Mouse (Mus musculus) embryonic facial prominence, embryonic 14.5 days (tissue): ENCODE measurements around the gene Adgrl3. TPM values are rescaled to one million over a fixed set of nuclear protein-coding genes. Genes with fewer than 3 reads are reported as not detected.

Experiments
- ATAC-seq: fragments of 200-750 bp; cut with Nextera tagmentation; 2 replicates; pipeline ENCODE4 v1.8.0; 2017; ENCODE audit warnings: low read depth, moderate number of reproducible peaks, moderate TSS enrichment
- DNase-seq: peaks from one replicate; pipeline ENCODE4 v3.0.0-alpha.2; 2015; ENCODE audit warnings: low spot score
- H3K27ac ChIP-seq: fragments of 300-500 bp; sonication (generic); replicated peaks from 2 replicates; pipeline ENCODE4 v1.5.1; 2014; ENCODE audit warnings: low read depth, mild to moderate bottlenecking, low read length, moderate library complexity
- H3K27me3 ChIP-seq: fragments of 300-500 bp; sonication (generic); replicated peaks from 2 replicates; pipeline ENCODE4 v1.6.1; 2014; ENCODE audit warnings: low read length; ENCODE audit not compliant: control insufficient read depth, insufficient read depth
- H3K36me3 ChIP-seq: fragments of 300-500 bp; sonication (generic); 2 replicates; pipeline ENCODE4 v1.6.1; 2014; ENCODE audit warnings: low read length, mixed read lengths; ENCODE audit not compliant: control insufficient read depth, insufficient read depth
- H3K4me1 ChIP-seq: fragments of 300-500 bp; sonication (generic); 2 replicates; pipeline ENCODE4 v1.6.1; 2014; ENCODE audit warnings: antibody characterized with exemption, low read length; ENCODE audit not compliant: control insufficient read depth, insufficient read depth
- H3K4me2 ChIP-seq: fragments of 300-500 bp; sonication (generic); 2 replicates; pipeline ENCODE4 v1.6.1; 2014; ENCODE audit warnings: low read depth, mild to moderate bottlenecking, low read length, moderate library complexity, mixed read lengths
- H3K4me3 ChIP-seq: fragments of 300-500 bp; sonication (generic); 2 replicates; pipeline ENCODE4 v1.5.1; 2014; ENCODE audit warnings: low read depth, mild to moderate bottlenecking, low read length
- H3K9ac ChIP-seq: fragments of 300-500 bp; sonication (generic); 2 replicates; pipeline ENCODE4 v1.6.1; 2014; ENCODE audit warnings: low read depth, mild to moderate bottlenecking, low read length, moderate library complexity, mixed read lengths
- H3K9me3 ChIP-seq: fragments of 300-500 bp; sonication (generic); 2 replicates; pipeline ENCODE4 v1.6.1; 2016; ENCODE audit warnings: low read length; ENCODE audit not compliant: control insufficient read depth
- WGBS: fragments of 180-500 bp; shearing (Covaris S2); extraction: QIAGEN DNeasy Blood & Tissue Kit; methylation state at CpG from one replicate; pipeline ENCODE4 v1.1.7; 2014; 5-methylcytosine and 5-hydroxymethylcytosine counted together
- polyA plus RNA-seq: library from polyadenylated mRNA; unstranded; fragments of >200 nt; fragmentation: Nextera tagmentation; extraction: Ambion mirVana; gene quantifications from 2 replicates; pipeline ENCODE4 v1.2.1, GENCODE M21; 2014

Adgrl3 gene
- polyA plus RNA-seq, 1 experiment from 2014 or later = 26.0 TPM

- Histone ChIP-seq H3K4me2 (no peak overlapping the region), H3K9me3 (no peaks in the 10 kb centered on the region), H3K9ac (no peak overlapping the region), H3K4me1 (no peaks in the 10 kb centered on the region), H3K4me3 (no peak overlapping the region), H3K36me3 (no peaks in the 10 kb centered on the region), H3K27me3 (no peaks in the 10 kb centered on the region), H3K27ac (no peak overlapping the region)
- DNase-seq (no peak), ATAC-seq (no peak)
- 58% methylated on average over 3 of the region's 3 CpGs for WGBS
Measured at GRCm38 (mm10) chr5:81738286-81739032, 718.5 kb downstream of the Adgrl3 start.

GRCm38 (mm10) chr5:81752426-81752825 is 732.5 kb downstream of the Adgrl3 start:
- 89% methylated on average over 3 of the region's 3 CpGs for WGBS
- Histone ChIP-seq H3K4me3 (no peak overlapping the region), H3K4me1 (no peaks in the 10 kb centered on the region), H3K27me3 (no peaks in the 10 kb centered on the region), H3K36me3 (no peaks in the 10 kb centered on the region), H3K9me3 (no peaks in the 10 kb centered on the region), H3K9ac (no peak overlapping the region), H3K4me2 (no peak overlapping the region), H3K27ac (no peak overlapping the region)
- ATAC-seq = no peak
- no peak for DNase-seq

GRCm38 (mm10) chr5:81755711-81756110 is 735.8 kb downstream of the Adgrl3 start:
- no peaks in the 10 kb centered on the region for H3K9me3 ChIP-seq
- ATAC-seq (no peak), DNase-seq (peak; percentile 5)
- H3K4me1 ChIP-seq = no peaks in the 10 kb centered on the region
- H3K27me3 ChIP-seq = no peaks in the 10 kb centered on the region
- no peak overlapping the region for H3K4me2 ChIP-seq
- WGBS = 96% methylated on average over 2 of the region's 2 CpGs
- H3K9ac ChIP-seq = no peak overlapping the region
- no peak overlapping the region for H3K4me3 ChIP-seq
- no peaks in the 10 kb centered on the region for H3K36me3 ChIP-seq
- H3K27ac ChIP-seq = no peak overlapping the region

GRCm38 (mm10) chr5:81757093-81757725 is 737.3 kb downstream of the Adgrl3 start:
- Histone ChIP-seq H3K4me1 (no peaks in the 10 kb centered on the region), H3K27ac (no peak overlapping the region), H3K4me2 (no peak overlapping the region), H3K36me3 (no peaks in the 10 kb centered on the region), H3K9me3 (no peaks in the 10 kb centered on the region), H3K9ac (no peak overlapping the region), H3K4me3 (no peak overlapping the region), H3K27me3 (no peaks in the 10 kb centered on the region)
- DNase-seq (no peak), ATAC-seq (no peak)
- WGBS = 68% methylated on average over 7 of the region's 7 CpGs

GRCm38 (mm10) chr5:81776234-81776633 is 756.3 kb downstream of the Adgrl3 start:
- H3K27me3 ChIP-seq = no peaks in the 10 kb centered on the region
- no peaks in the 10 kb centered on the region for H3K9me3 ChIP-seq
- H3K4me3 ChIP-seq = no peak overlapping the region
- no peaks in the 10 kb centered on the region for H3K36me3 ChIP-seq
- H3K9ac ChIP-seq = no peak overlapping the region
- DNase-seq (no peak), ATAC-seq (no peak)
- 86% methylated on average over 5 of the region's 5 CpGs for WGBS
- H3K27ac ChIP-seq = no peak overlapping the region
- no peak overlapping the region for H3K4me2 ChIP-seq
- H3K4me1 ChIP-seq = no peaks in the 10 kb centered on the region

- ATAC-seq (no peak), DNase-seq (no peak)
- H3K27ac ChIP-seq = no peak overlapping the region
- 76% methylated on average over 5 of the region's 5 CpGs for WGBS
- no peaks in the 10 kb centered on the region for H3K27me3 ChIP-seq
- no peaks in the 10 kb centered on the region for H3K4me1 ChIP-seq
- no peaks in the 10 kb centered on the region for H3K9me3 ChIP-seq
- H3K36me3 ChIP-seq = no peaks in the 10 kb centered on the region
- no peak overlapping the region for H3K4me2 ChIP-seq
- no peak overlapping the region for H3K9ac ChIP-seq
- no peak overlapping the region for H3K4me3 ChIP-seq
Measured at GRCm38 (mm10) chr5:81776746-81777145, 756.8 kb downstream of the Adgrl3 start.

- no peak for ATAC-seq
- 67% methylated on average over 8 of the region's 8 CpGs for WGBS
Measured at GRCm38 (mm10) chr5:81784770-81785169, 764.8 kb downstream of the Adgrl3 start.

GRCm38 (mm10) chr5:81790710-81791109 is 770.8 kb downstream of the Adgrl3 start:
- ATAC-seq (no peak), DNase-seq (no peak)
- no peaks in the 10 kb centered on the region for H3K27me3 ChIP-seq
- no peaks in the 10 kb centered on the region for H3K9me3 ChIP-seq
- 81% methylated on average over 1 of the region's 1 CpGs for WGBS
- H3K4me1 ChIP-seq = no peaks in the 10 kb centered on the region
- no peak overlapping the region for H3K9ac ChIP-seq
- no peak overlapping the region for H3K4me3 ChIP-seq
- no peak overlapping the region for H3K4me2 ChIP-seq
- peaks cover 7% of the 10 kb centered on the region for H3K36me3 ChIP-seq
- no peak overlapping the region for H3K27ac ChIP-seq

More at GRCm38 (mm10) chr5:81784770-81785169, 764.8 kb downstream of the Adgrl3 start:
- H3K27ac ChIP-seq = no peak overlapping the region
- no peak overlapping the region for H3K4me2 ChIP-seq
- no peak overlapping the region for H3K9ac ChIP-seq
- H3K4me1 ChIP-seq = no peaks in the 10 kb centered on the region
- H3K9me3 ChIP-seq = no peaks in the 10 kb centered on the region
- H3K36me3 ChIP-seq = no peaks in the 10 kb centered on the region
- no peak overlapping the region for H3K4me3 ChIP-seq
- no peaks in the 10 kb centered on the region for H3K27me3 ChIP-seq
- DNase-seq = peak; percentile 13

GRCm38 (mm10) chr5:81794125-81794524 is 774.2 kb downstream of the Adgrl3 start:
- Histone ChIP-seq H3K9ac (no peak overlapping the region), H3K4me2 (no peak overlapping the region), H3K27me3 (no peaks in the 10 kb centered on the region), H3K36me3 (peaks cover 7% of the 10 kb centered on the region), H3K9me3 (no peaks in the 10 kb centered on the region), H3K4me1 (no peaks in the 10 kb centered on the region), H3K27ac (no peak overlapping the region), H3K4me3 (no peak overlapping the region)
- ATAC-seq = peak; percentile 76; the same call in 1 of the 2 replicates
- 86% methylated on average over 9 of the region's 9 CpGs for WGBS
- DNase-seq = peak; percentile 36
